Mouse (Mus musculus) bone marrow macrophage, adult 2 months (primary cell): ENCODE results near the gene Smn1. TPM values are rescaled to one million over a fixed set of nuclear protein-coding genes. Genes with fewer than 3 reads are reported as not detected.
A peak's percentile ranks its signal among the peaks of the same experiment; 100 is the strongest.

Experiments
- H3K27ac ChIP-seq: 2 replicates; pipeline ENCODE4 v1.5.1; 2012; ENCODE audit warnings: low read depth, low read length; ENCODE audit not compliant: insufficient read depth
- H3K4me1 ChIP-seq: 2 replicates; pipeline ENCODE4 v1.6.1; 2012; ENCODE audit warnings: low read length; ENCODE audit not compliant: control insufficient read depth, insufficient read depth
- H3K4me3 ChIP-seq: 2 replicates; pipeline ENCODE4 v1.5.1; 2012; ENCODE audit warnings: mild to moderate bottlenecking, low read length, moderate library complexity; ENCODE audit not compliant: insufficient read depth
- CTCF ChIP-seq: IDR thresholded peaks from 2 replicates; pipeline ENCODE4 v1.5.1; 2012; ENCODE audit warnings: low read depth, mild to moderate bottlenecking, low read length, moderate library complexity
- POLR2A ChIP-seq: IDR thresholded peaks from 2 replicates; pipeline ENCODE4 v1.6.1; 2012; ENCODE audit warnings: mild to moderate bottlenecking, low read depth, low read length, borderline replicate concordance
- polyA plus RNA-seq: library from polyadenylated mRNA; stranded (reverse); fragments of >200 nt; gene quantifications from 2 replicates; pipeline ENCODE4 v1.2.4, GENCODE M21; 2012; ENCODE audit not compliant: missing spikeins, insufficient read depth, insufficient read length

Smn1 gene
- polyA plus RNA-seq: 22.0 and 35.3 TPM in 2 replicates

DNA sequence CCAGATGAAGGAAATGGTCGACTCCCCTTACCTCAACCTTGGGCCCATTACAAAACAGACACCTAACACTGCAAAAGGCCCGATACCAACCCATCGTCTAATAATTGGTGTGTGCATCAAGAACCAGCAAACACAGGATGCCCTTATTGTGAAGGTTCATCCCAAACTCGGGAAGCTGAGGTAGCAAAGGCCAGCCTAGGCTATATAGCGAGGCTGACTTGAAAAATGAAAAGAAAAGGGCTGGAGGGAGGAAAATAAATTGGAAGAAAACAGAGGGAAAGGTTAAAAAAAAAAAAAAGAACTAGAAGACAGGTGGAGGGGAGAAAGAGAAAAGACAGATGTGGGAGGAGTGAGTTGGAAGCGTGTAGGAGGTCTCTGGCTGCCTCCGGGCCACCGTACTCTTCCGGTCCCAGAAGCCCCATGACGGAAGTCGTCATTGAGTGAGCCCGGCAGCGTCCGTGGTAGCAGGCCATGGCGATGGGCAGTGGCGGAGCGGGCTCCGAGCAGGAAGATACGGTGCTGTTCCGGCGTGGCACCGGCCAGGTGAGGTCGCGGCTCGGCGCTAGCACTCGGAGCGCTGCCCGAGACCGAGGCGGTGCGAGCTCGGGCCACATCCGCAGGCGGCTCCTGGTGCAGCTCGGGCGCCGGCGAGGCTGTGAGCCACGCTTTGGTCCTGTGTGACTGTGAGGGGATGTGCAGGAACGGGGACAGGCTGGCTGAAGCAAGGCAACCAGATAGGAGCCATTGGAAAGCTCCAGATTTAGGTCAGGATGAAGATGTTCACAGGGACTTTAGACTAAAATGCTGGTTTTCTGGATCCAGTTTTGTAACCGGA, at the start of gene Smn1:
Smn1 (plus strand) TSS at position 430 of the 835 bp plus-strand sequence.
- TF ChIP-seq POLR2A (no peak), CTCF (no peak)
- no peak within 1 kb of the TSS for H3K27ac ChIP-seq
- H3K4me1 ChIP-seq: peaks cover 2% of the 10 kb centered on the region; the same call in 1 of the 2 replicates
- peak within 1 kb of the TSS; percentile 100 for H3K4me3 ChIP-seq

DNA sequence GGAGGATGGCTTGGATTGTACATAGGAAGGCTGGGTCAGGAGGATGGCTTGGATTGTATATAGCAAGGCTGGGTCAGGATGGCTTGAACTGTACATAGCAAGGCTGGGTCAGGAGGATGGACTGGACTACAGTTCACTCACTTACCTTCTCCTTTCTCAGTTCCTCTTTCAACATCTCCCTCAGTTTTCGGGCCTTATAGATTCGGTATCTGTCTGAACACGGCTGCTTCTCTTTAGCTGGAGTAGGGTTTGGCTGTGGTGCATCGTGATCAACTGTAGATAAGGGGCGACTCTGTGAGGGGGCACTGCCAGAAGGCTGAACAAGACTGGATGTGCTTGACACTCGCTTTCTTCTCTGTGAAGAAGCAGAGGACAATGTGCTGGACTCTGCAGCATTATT, 25.8 kb upstream of the Smn1 start:
- H3K4me1 ChIP-seq: peaks cover 21% of the 10 kb centered on the region
- no peak overlapping the region for H3K4me3 ChIP-seq
- TF ChIP-seq POLR2A (no peak), CTCF (no peak)
- H3K27ac ChIP-seq: no peak overlapping the region

DNA sequence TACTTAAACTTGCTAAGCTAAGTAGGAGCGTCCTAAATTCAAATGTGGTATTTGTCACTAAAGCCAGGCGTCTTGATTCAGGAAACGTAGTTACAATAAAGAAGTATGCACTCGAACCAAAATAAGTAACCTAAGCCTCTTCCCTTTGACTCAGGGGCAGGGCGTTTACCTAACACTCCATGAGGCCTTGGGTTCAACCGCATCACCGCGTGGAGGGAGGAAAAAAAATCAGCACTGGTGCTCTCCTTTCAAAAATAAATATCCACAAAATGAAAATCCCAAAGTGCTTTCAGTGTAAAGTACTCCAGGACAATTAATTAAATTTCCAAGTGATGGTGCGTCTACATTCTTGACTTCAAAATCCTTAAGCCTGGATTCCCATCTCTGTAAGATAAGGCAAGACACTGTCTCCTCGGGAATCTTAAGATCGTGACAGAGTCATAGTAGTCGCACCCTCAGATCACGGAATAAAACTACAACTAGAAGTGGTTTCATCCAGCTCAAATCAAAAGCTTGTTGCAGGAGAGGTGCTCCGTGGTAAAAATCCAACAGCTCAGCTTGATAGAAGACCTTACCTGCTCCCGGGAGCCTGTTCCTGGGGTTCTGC, 21.5 kb upstream of the Smn1 start:
- Histone ChIP-seq H3K4me3 (peak overlapping the region; percentile 93), H3K27ac (0 out of 2 replicates have a peak overlapping the region, but pooled peaks have one; percentile 18), H3K4me1 (peaks cover 24% of the 10 kb centered on the region)
- TF ChIP-seq POLR2A (no peak), CTCF (no peak)

DNA sequence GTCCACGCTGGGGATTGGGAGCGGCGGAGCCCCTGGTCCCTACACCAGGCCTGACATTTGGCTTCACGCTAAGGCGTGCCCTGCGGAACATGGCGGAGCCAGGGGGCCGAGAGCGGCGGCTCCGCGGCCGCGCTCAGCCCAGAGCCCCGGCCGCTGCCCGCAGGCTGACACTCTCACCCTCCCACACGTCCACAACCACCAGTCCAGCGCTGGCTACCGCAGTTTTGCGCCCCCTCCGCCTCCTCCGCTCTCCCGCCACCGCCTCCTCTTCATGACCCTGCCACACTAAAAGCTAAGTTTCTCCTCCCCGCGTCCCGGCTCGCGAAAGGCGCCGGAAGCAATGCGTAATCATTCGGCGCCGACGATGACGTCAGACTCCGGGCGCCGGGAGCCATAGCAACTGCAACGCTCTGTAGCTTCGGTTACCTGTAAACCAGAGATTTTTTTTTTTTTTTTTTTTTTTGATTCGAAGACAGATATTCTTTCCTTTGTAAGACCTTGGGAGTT, 20.9 kb upstream of the Smn1 start, which contains the start of gene Bdp1:
Bdp1 (minus strand) TSS at position 323 of the 507 bp plus-strand sequence.
- peaks cover 22% of the 10 kb centered on the region for H3K4me1 ChIP-seq
- TF ChIP-seq POLR2A (no peak), CTCF (no peak)
- peak within 1 kb of the TSS; percentile 93 for H3K4me3 ChIP-seq
- H3K27ac ChIP-seq: peak within 1 kb of the TSS; percentile 43; the same call in 1 of the 2 replicates

DNA sequence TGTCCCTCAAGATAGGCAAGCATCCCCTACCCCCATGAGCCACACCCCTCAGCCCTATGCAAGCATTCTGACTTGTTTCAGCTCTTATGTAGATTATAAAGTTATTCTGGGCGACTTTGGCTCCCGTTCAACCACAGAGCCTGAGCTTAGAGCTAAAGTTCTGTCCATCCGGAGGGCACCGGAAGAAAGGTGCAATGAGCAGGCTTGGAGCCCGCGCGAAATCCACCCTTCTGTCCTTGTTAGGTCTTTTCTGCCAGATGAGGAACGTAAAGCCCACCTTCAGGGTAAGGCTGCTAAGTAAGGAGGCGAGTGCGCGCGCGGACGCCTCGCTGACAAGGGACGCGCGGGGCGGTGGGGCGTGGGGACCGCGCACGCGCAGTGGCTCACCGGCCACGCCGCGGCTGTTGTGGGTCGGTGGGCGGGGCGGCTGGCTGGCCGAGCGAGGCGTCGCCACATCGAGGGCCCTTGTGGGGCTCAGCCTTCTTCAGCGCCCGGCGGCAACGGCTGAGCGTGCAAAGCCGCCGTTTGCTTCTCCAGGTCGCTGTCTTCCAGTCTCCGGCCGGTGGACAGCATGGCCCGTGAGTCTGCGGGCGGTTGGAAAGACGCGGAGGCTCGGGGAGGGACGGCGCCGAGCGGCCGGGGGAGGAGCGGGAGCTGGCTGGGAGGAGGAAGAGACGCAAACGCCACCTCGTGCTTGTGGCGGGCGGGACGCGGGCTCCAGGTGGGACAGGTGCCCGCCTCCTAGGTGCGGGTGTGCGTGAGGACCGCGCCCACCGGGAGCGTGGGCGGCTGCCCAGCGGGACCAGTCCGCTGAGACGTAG, 16.8 kb upstream of the Smn1 start, which contains the start of gene Serf1:
Serf1 (plus strand) TSS at position 361 of the 821 bp plus-strand sequence.
- H3K27ac ChIP-seq: no peak within 1 kb of the TSS
- 0 out of 2 replicates have a peak, but pooled peaks cover 3% of the 10 kb centered on the region for H3K4me1 ChIP-seq
- H3K4me3 ChIP-seq: peak within 1 kb of the TSS; percentile 86
- TF ChIP-seq CTCF (no peak), POLR2A (no peak)

DNA sequence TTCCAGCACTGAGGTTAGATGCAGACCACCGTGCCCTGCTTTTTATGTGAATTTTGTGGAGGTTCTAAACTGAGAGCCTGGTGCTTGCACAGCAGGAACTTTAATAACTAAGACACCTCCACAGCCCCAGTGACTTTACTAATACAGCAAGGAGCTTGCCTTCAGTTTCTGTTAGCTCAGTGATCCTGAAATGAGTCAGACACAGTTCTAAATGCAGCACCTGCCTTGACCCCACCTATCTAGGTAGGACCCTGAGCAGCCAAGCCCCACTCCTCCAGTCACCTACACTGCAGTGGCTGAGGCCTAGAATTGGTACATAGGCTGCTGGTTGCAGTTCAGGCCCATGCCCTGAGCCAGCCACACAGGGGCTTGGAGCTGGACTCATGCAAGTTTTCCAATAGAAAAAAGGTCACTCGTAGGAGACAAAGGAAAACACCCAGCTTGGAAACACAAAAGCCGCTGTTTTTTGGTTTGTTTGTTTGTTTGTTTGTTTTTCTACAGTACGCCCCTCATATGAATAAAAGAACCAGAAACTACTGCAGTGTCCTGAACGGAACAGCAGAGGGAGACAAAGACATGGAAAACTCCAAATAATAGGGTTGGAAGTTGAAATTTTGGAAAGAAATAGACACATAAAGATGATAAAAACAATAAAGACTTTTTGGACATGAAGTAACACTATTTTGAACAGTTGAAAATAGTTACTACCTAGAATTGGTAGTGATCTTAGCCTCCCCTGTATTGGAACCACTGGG, 12.3 kb upstream of the Smn1 start:
- no peaks in the 10 kb centered on the region for H3K4me1 ChIP-seq
- TF ChIP-seq POLR2A (no peak), CTCF (no peak)
- no peak overlapping the region for H3K27ac ChIP-seq
- H3K4me3 ChIP-seq: no peak overlapping the region

DNA sequence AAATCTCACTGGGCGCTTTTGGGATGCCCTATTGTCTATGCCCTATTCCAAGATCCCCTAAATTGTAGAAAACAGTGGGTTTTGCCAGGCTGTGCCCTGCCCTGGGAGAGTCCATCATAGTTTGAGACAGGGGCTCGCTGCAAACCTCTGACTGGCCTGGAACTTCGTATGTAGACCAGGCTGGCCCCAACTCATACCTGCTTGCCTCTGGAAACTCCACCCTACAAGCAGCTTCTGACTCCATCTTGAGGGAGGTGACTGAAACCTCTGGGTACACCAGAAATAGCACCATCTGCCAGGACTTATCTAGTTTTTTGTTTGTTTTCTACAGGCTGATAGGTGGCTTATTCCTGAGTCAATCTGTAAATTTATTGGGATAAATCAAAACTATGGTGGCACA, 682 bp upstream of the Smn1 start:
- no peak overlapping the region for H3K27ac ChIP-seq
- peaks cover 2% of the 10 kb centered on the region; the same call in 1 of the 2 replicates for H3K4me1 ChIP-seq
- peak overlapping the region; percentile 100 for H3K4me3 ChIP-seq
- TF ChIP-seq CTCF (no peak), POLR2A (no peak)

DNA sequence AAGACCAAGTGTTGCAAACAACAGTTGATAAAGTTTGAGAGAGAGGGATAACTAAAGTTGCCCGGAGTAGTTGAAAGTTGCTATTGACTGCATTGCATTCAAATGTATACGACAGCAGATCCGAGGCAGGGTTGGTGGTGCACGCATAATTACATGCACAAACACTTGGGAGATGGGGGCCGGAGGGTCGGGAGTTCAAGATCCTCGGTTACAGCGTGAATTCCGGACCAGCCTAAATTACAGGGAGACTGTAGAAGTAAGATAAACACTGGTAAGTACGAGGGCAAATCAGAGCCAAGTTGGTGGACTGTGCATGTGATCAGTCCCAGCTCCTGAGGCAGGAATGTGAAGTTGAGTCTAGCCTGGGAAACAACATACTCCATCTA, 599 bp downstream of the Smn1 start:
- Histone ChIP-seq H3K27ac (no peak overlapping the region), H3K4me1 (peaks cover 2% of the 10 kb centered on the region; the same call in 1 of the 2 replicates), H3K4me3 (peak overlapping the region; percentile 100)
- no peak for TF ChIP-seq CTCF
- TF ChIP-seq POLR2A: no peak

DNA sequence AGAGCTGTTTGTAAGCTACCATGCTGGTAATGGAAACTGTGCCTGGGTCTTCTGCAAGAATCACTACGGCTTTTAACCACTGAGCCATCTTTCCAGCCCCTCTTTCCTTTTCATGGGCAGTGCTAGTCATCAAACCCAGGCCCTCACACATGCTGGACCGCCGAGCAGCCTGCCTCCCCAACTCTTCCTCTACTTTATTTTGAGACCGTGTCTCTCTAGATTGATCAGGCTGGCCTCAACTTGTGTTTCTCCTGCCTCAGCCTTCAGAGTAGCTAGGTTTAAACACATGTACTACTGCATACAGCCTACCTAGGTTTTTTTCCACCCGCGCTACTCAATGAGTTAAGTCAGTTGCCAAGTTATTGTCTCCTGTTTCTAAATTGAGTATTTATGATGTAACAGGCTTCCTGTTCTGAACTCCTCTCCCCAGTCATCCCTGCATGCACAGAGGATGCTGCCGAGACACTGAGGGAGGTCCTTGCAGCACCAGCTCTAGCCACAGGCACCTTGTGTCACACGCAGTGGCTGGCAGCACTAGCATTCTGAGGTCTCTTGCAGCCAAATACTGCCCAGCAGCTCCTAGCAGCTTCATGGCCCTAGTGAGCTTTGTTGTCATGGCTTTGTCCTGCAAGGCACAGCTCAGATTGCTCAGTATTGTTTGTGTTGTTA, 17.1 kb downstream of the Smn1 start:
- TF ChIP-seq POLR2A: no peak
- Histone ChIP-seq H3K27ac (no peak overlapping the region), H3K4me1 (peaks cover 8% of the 10 kb centered on the region), H3K4me3 (no peak overlapping the region)
